Mouse (Mus musculus) brain, adult 2 months (tissue): ENCODE data around the gene C2.

Experiments
- DNase-seq: peaks from one replicate; pipeline ENCODE4 v3.0.0; 2011; ENCODE audit warnings: low read depth, low spot score

Gene C2

DNA sequence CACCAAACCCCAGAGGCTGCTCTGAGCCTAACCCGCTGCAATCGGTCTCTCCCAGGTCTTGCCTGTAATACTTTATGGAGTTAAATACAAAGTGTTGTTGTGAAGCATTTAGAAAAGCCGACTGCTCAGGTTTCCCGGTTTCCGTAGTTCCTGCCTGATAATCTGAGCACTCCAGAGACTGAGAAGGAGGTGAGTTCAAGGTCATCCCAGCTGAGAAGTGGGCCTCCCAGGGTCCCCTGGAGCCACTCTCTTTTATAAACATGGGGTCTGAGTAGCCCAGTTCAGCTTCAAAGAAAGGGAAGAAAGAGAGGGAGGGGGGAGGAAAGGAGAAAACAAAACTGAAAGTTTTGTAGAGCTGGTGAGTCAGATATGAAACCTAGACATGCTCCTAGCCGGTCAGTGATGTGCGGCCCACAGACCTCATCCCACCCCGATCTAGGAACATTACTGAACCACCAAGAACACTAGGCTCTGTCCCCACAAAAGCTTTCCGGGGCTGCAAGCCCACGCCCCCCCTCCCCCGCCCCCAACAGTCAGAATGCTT lies 18.7 kb downstream of the C2 start, which contains the start of gene Zbtb12:
TSS of gene Zbtb12 (plus strand) at position 148 of the 544 bp plus-strand sequence.
- no peak for DNase-seq

- no peak for DNase-seq
Measured at GRCm38 (mm10) chr17:34874321-34874720, 23.7 kb downstream of the C2 start.

- DNase-seq: no peak
Measured at GRCm38 (mm10) chr17:34865981-34866380, 32.1 kb downstream of the C2 start.

GRCm38 (mm10) chr17:34862416-34863081 lies 35.5 kb downstream of the C2 start, which contains the start of gene Cfb:
TSS of gene Cfb (minus strand) at chr17:34862518.
- no peak for DNase-seq

GRCm38 (mm10) chr17:34861704-34862415 lies 36.2 kb downstream of the C2 start:
- no peak for DNase-seq

- no peak for DNase-seq
Measured at GRCm38 (mm10) chr17:34860514-34860913, 37.6 kb downstream of the C2 start.

GRCm38 (mm10) chr17:34858670-34859069 lies 39.4 kb downstream of the C2 start:
- DNase-seq: no peak

DNA sequence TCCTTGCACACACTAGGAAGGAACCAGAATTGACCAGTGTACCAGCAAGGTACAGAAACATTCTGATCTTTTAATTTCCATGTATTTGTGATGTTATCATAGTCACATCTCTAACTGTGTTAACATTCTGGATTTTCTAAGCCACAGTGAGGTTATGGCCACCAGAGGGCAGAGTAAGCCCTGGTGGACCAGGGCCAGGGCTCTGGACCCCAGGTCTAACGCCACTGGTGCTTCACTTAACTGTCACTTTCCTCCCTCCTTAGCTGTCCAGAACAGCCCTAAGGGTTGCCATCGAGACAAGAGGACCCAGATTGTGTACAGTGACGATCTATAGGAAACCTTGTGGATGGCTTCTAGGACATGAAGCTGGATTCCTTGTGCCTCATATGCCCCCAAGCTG lies 42.2 kb downstream of the C2 start:
- peak; percentile 42 for DNase-seq

- no peak for DNase-seq
Measured at GRCm38 (mm10) chr17:34854761-34855160, 43.3 kb downstream of the C2 start.

DNA sequence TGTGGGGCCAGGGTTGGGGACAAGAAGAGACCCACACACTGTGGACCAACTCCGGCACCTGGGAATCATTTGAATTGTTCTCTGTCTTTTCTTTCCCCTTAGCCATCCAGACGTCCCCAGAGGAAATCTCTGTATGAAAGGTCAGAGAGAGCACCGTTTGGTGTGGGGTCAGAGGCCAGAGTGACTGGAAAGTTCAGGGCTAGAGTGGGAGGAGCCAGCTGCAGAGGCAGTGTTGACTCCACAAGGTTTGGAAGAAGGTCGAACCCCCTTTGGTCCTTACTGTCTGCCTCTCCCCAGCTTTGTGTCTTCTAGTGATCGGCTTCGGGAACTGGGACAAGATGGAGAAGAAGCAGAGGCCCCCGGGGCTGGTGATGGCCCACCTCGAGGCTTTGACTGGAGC lies 44.6 kb downstream of the C2 start:
- DNase-seq: no peak

GRCm38 (mm10) chr17:34850517-34851125 lies 47.4 kb downstream of the C2 start:
- DNase-seq: no peak

DNA sequence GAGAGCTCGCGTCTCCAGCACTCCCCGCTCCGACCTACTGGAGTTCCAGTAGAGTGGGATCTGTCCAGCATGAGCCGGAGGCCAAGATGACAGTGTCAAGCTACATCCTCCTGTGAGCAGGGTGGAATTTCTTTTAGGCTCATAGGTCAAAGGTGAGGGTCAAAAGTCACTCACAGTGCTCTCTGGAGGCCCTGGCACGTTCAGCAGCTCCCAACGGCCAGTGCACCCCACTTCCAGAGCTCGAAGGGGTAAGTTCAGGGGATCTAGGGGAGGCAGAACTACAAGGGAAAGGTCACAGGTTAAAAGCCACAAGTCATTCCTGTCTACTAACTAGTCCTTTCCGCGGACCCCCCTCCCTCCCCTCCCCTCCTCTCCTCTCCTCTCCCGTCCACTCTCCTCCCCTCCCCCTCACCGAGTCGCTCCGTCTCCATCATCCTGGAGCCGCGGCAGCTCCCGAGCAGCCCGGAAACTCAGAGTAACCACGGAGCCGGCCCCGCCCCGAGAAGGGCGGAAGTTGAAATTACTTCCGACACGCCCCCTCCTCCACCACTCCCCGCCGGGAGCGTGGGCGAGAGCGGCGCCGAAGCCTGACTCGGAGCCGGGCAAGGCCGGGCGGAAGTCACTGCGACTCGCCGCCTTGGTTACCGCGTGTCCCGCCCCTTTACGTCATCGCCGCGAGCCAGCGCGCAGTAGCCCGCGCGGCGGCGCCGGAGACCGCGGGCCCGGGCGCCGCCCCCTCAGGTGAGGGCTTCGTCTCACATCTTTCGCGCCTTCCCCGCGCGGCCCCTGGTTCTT lies 48.1 kb downstream of the C2 start, which contains the start of the genes Skiv2l and Nelfe:
TSS of gene Skiv2l (minus strand) at position 489 of the 795 bp plus-strand sequence.
TSS of gene Nelfe (plus strand) at position 670 of the 795 bp plus-strand sequence.
- DNase-seq: peak; percentile 99

DNA sequence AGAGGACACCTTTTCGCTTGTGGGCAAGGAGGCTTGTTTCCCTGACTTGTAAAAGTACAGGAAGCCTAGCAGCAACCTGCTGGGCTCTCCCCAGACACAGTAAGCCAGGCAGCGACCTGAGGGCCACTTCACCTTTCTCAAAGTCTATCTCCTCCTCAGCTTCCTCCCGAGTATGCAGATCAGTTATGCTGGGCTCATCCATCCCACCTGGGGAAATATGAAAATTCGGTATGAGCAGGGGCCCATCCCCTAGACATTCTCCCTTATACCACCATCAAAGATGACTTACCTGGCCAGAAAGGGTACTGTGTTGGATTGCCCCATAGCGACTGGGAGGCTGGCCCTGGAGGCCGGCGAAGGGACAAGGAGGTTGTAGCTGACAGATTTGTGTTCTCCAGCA lies 50.5 kb downstream of the C2 start:
- no peak for DNase-seq

GRCm38 (mm10) chr17:34847192-34847591 lies 50.9 kb downstream of the C2 start:
- DNase-seq: no peak

GRCm38 (mm10) chr17:34844884-34845283 lies 53.2 kb downstream of the C2 start:
- no peak for DNase-seq

GRCm38 (mm10) chr17:34840736-34841307 lies 57.2 kb downstream of the C2 start:
- no peak for DNase-seq

DNA sequence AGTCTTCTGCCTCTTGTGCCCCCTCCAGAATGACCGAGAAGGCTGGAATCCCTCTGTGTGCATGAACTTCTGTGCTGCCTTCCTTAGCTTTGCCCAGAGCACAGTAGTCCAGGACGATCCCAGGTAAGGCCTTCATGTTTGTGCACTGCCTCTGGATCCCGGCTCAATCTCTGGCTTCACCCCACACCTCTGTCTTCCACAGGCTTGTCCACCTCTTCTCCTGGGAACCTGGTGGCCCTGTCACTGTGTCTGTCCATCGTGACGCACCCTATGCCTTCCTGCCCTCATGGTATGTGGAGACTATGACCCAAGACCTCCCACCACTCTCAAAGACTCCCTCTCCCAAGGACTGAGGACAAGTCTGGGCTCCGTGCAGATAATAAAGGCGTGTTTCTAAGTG lies 59.3 kb downstream of the C2 start:
- DNase-seq: no peak

- DNase-seq: no peak
Measured at GRCm38 (mm10) chr17:34837464-34838324, 60.4 kb downstream of the C2 start.

DNA sequence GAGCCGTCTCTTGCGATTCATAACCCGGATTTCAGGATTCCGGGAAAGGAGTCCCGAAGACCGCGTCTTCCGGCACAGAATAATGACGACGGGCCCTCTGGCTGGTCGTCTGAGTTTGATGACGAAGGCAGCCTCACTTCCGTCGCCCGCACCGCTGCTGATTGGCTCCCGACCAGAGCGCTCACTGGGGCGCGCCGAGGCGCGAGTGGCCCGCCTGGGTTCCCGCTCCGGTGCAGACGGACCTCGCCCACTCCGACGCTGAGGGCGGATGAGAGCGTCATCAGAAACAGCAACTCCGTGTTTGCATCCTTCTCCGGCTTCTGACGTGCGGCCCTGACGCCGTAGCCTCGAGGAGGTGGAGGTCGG lies 61.2 kb downstream of the C2 start, which contains the start of the genes Stk19 and Dxo:
TSS of gene Stk19 (minus strand) at position 90 of the 366 bp plus-strand sequence.
TSS of gene Dxo (plus strand) at position 164 of the 366 bp plus-strand sequence.
- peak; percentile 99 for DNase-seq
